Mouse (Mus musculus): ENCODE data around the gene Adam12. TPM values are rescaled to one million over a fixed set of nuclear protein-coding genes. Genes with fewer than 3 reads are reported as not detected.

The Adam12 gene
- 17.7 and 23.2 TPM in 2 replicates for polyA plus RNA-seq (2015; fragmentation: Nextera tagmentation; extraction: Ambion mirVana)

DNA sequence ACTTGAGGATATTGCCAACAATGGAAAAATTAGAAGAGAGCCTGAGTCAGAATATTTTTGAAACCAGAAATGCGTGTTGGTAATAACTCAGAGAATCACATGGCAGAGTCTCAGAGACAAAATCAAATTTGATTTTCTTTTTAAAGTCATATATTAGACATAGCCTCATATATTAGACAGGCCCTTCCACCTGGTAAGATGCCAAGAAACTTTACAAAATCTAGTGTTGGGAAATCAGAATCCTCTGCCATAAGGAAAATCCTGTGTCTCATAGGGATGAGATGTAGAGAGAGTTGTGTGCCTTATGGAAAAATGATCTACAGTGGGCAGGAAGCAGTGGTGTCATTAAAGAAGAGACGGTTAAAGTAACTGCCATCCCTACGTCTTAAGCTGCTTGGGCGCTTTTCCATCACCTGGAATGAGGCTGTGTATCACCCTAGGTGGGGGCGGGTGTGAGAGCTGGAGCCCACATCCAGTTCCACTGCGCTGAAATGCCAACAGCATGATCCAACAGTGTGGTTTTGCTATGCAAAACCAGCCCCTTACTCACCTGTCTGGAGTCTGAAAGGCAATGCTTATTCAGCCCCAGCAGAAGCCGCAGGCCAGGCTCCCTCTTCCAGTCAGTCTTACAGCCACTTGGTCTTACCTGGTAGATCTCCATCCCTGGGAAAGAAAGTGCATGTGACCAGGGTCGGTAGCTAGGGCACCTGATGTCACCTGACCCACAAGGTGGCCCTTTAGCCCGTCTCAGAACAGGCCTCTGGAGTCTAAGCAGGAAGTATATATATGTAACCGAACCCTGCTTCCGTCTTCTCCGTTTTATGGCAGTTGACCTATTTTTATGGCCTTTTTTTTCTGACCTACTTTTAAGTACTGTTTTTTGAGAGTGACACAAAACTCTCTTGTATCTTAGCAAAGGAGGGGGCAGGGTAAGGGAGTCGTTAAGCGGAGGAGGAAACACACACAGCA lies at the start of gene Adam12:
Adam12 (minus strand) TSS at position 769 of the 969 bp plus-strand sequence.
- no peaks in the 10 kb centered on the region for H3K27me3 ChIP-seq
- H3K27ac ChIP-seq = no peak within 1 kb of the TSS
- no peak for ATAC-seq (ENCODE audit: borderline replicate concordance, extremely low read depth, low FRiP score, low TSS enrichment)
- H3K4me3 ChIP-seq = no peak within 1 kb of the TSS
- peaks cover 53% of the 10 kb centered on the region for H3K4me1 ChIP-seq
- WGBS = 67% methylated on average over 14 of the region's 14 CpGs
- H3K36me3 ChIP-seq = no peaks in the 10 kb centered on the region
- no peak within 1 kb of the TSS for H3K4me2 ChIP-seq
- H3K9ac ChIP-seq = no peak within 1 kb of the TSS
- H3K9me3 ChIP-seq = no peaks in the 10 kb centered on the region

DNA sequence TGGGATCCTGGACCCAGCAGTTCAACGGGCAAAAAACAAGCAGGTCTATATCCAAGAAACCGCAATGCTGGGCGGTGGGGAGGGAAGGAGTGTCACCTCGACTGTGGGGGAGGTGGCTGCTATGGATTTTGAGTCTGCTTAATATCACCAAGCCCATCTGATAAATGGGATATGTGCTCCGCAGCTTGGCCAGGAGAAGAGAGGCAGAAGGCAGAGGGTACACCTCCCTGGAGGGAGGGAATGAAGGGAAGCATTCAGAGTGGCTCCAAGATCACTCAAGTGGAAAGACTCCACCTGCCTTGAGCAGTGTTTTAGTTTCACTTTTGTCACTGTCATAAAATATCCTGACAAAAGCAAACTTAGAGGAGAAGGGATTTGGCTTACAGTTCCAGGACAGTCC lies 41.0 kb upstream of the Adam12 start:
- Histone ChIP-seq H3K27ac (no peak overlapping the region), H3K4me2 (no peak overlapping the region), H3K9ac (no peak overlapping the region), H3K27me3 (no peaks in the 10 kb centered on the region), H3K9me3 (no peaks in the 10 kb centered on the region), H3K4me1 (no peaks in the 10 kb centered on the region), H3K4me3 (no peak overlapping the region), H3K36me3 (no peaks in the 10 kb centered on the region)
- ATAC-seq (ENCODE audit: borderline replicate concordance, extremely low read depth, low FRiP score, low TSS enrichment) = no peak
- 85% methylated on average over 5 of the region's 5 CpGs for WGBS

DNA sequence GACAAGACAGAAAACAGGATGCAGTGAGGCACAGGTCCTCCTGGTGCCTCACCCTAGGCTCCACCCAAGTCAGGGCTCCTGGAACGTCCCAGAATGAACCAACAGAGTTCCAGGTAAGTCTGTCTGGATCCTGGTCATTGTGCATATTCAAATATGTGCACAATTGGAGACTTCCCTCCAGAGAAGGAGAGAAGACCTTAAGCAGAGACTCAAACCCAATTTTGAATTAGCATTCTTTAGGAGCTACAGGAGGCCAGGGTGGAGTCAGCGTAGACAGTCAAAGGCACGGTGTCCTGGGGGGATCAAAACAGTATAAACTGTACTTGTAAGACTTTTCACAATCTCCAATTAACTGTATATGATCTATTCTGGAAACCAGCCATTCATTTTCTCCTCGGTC lies 40.5 kb upstream of the Adam12 start:
- Histone ChIP-seq H3K9ac (no peak overlapping the region), H3K4me2 (no peak overlapping the region), H3K36me3 (no peaks in the 10 kb centered on the region), H3K9me3 (no peaks in the 10 kb centered on the region), H3K4me1 (no peaks in the 10 kb centered on the region), H3K27me3 (no peaks in the 10 kb centered on the region), H3K27ac (no peak overlapping the region), H3K4me3 (no peak overlapping the region)
- ATAC-seq (ENCODE audit: borderline replicate concordance, extremely low read depth, low FRiP score, low TSS enrichment) = no peak
- WGBS = 75% methylated on average over 4 of the region's 4 CpGs

DNA sequence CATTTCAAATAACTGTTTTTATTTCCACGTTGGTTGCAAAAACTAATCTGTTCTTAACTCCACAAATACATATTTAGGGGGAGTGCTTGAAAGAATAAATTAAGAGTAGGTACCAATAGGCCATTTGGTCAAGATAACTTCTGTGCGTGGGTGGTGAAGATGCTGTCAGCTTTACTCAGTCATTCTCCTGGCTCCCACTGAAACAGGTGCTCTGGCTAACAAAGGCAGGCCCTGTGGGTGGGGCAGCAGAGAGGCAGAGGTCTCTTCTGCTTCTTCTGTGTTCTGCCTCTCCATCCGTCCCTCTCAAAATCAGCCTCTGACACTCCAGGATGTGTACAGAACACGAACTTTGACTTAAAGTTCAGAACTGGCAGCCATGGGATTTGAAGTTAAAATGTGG lies 33.8 kb upstream of the Adam12 start:
- Histone ChIP-seq H3K4me2 (no peak overlapping the region), H3K4me1 (peaks cover 33% of the 10 kb centered on the region), H3K9ac (no peak overlapping the region), H3K36me3 (no peaks in the 10 kb centered on the region), H3K27me3 (no peaks in the 10 kb centered on the region), H3K27ac (no peak overlapping the region), H3K9me3 (no peaks in the 10 kb centered on the region), H3K4me3 (no peak overlapping the region)
- no peak for ATAC-seq (ENCODE audit: borderline replicate concordance, extremely low read depth, low FRiP score, low TSS enrichment)
- 72% methylated on average over 4 of the region's 4 CpGs for WGBS

DNA sequence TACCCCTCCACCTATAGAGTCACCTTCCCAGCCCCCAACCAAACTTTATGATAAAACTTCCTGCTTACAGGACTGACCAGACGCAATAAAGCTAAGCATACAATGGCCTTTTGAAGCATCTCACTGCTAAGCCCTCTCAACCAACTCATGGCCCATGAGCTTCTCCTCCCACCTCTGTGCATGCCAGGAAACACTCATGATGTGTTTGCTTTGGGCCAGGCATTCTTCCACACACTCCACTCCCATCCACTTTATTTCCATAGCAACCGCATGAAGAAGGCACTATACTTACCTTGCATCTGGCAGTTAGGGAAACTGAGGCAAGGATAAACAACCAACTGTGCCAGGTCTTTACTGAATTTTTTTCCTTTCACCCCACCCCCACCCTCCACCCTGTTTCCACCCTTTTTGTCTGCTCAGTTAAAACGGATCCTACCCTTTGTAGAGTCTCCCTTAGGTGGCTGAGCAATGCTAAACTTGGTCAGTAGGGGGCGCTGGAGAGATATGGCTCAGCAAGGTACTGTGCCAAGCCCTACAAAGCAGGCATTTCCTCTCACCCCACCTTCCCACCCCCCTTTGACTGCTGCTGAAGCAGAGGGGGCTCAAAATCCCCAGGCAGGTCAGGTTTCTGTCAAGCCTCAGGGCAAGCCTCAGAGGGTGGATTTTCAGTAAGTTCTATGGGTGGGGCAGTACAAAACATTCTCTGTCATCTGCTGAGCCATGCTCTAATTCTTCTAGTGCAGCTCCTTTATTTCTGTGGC lies 31.4 kb upstream of the Adam12 start:
- no peak overlapping the region for H3K4me3 ChIP-seq
- WGBS = 34% methylated on average over 4 of the region's 4 CpGs
- no peak overlapping the region for H3K9ac ChIP-seq
- H3K4me1 ChIP-seq = peaks cover 42% of the 10 kb centered on the region
- ATAC-seq (ENCODE audit: borderline replicate concordance, extremely low read depth, low FRiP score, low TSS enrichment) = peak; percentile 84
- peak overlapping the region; percentile 86 for H3K27ac ChIP-seq
- H3K9me3 ChIP-seq = no peaks in the 10 kb centered on the region
- H3K4me2 ChIP-seq = no peak overlapping the region
- H3K36me3 ChIP-seq = no peaks in the 10 kb centered on the region
- H3K27me3 ChIP-seq = no peaks in the 10 kb centered on the region

DNA sequence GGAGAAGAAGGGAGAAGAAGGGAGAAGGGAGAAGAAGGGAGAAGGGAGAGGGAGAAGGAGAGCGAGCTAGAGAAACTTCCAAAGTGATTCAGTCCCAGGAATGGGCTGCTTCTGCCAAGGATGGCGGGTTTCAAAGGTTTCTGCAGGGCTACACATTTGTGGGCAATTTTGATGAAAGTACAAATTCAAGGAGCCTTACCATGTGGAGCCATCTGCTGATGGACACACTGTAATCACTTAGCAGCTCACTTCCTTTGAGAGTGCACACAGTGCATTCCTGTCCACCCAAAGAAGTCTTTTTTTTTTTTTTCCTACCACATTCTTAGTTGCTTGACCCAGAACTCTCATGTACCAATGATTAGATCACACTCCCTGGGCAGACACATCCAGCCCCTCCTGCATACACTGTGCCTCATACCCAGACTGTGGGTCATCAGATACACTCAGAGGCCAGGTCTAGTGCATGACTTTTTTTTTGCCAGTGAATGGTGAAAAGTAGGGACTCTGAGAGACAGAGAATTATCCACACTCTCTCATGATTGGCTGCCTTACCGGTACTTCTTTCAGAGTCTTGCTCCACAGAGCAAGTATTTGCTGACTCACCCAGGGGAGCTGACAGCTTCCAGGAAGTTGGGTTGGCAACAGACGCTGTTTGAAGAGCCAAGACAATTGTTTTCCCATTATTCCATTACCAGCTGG lies 29.2 kb upstream of the Adam12 start:
- peak; percentile 48; the same call in 1 of the 2 replicates for ATAC-seq (ENCODE audit: borderline replicate concordance, extremely low read depth, low FRiP score, low TSS enrichment)
- no peaks in the 10 kb centered on the region for H3K36me3 ChIP-seq

DNA sequence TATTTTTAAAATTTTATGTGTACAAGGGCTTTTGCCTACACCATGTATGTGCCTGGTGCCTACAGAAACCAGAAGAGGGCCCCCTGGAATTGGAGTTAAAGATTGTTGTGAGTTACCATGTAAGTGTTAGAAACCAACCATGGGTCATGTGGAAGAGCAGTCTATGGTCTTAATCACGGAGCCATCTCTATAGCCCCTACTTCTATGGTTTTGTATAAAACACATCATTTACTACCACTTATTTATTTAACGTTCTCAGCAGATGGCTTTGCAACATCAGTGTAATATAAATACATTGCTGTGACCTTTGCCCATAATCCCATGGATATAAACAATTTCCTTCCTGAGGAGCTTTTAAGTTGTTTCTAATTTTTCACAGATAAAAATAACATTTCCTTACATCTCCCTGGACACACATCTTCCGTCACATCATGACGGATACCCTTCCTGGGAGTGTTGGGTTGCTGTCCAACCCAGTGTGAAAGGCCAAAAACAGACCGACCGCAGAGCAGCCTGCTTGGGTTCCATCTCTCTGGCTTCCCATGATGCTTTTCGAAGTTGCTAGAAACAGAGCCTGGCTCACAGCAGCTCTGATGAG lies 18.4 kb upstream of the Adam12 start:
- H3K4me3 ChIP-seq = no peak overlapping the region
- H3K36me3 ChIP-seq = no peaks in the 10 kb centered on the region
- H3K9me3 ChIP-seq = no peaks in the 10 kb centered on the region
- H3K27ac ChIP-seq = peak overlapping the region; percentile 76
- H3K27me3 ChIP-seq = no peaks in the 10 kb centered on the region
- H3K4me1 ChIP-seq = peaks cover 17% of the 10 kb centered on the region
- ATAC-seq (ENCODE audit: borderline replicate concordance, extremely low read depth, low FRiP score, low TSS enrichment) = peak; percentile 94
- H3K4me2 ChIP-seq = no peak overlapping the region
- no peak overlapping the region for H3K9ac ChIP-seq
- 42% methylated on average over 7 of the region's 7 CpGs for WGBS

More for the DNA sequence above, 29.2 kb upstream of the Adam12 start:
- H3K9ac ChIP-seq = no peak overlapping the region
- no peaks in the 10 kb centered on the region for H3K27me3 ChIP-seq
- no peak overlapping the region for H3K4me3 ChIP-seq
- no peaks in the 10 kb centered on the region for H3K9me3 ChIP-seq
- H3K4me1 ChIP-seq = peaks cover 42% of the 10 kb centered on the region
- WGBS = 36% methylated on average over 4 of the region's 4 CpGs
- H3K27ac ChIP-seq = peak overlapping the region; percentile 86
- no peak overlapping the region for H3K4me2 ChIP-seq

DNA sequence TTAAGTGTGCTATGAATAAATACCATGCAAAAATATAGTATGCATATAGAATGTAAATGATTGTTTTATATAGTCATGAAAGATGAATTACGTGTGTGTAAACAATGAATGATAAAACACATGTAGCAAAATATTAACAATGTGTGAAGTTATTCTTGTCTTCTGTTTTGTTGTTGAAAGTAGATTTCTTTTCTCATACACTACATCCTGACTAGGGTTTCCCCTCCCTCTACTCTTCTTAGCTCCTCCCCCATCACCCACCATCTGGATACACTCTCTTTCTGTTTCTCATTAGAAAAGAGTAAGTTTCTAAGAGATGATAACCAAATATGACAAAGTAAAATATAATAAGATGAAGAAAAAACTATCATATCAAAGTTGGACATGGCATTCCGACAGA lies 16.1 kb upstream of the Adam12 start:
- ATAC-seq (ENCODE audit: borderline replicate concordance, extremely low read depth, low FRiP score, low TSS enrichment) = 0 out of 2 replicates have a peak, but pooled peaks have one; percentile 70
- H3K4me2 ChIP-seq = no peak overlapping the region
- H3K27me3 ChIP-seq = no peaks in the 10 kb centered on the region
- peaks cover 17% of the 10 kb centered on the region for H3K4me1 ChIP-seq
- no peaks in the 10 kb centered on the region for H3K9me3 ChIP-seq
- H3K27ac ChIP-seq = no peak overlapping the region
- H3K9ac ChIP-seq = no peak overlapping the region
- 62% methylated on average over 2 of the region's 2 CpGs for WGBS
- H3K4me3 ChIP-seq = no peak overlapping the region
- H3K36me3 ChIP-seq = no peaks in the 10 kb centered on the region

DNA sequence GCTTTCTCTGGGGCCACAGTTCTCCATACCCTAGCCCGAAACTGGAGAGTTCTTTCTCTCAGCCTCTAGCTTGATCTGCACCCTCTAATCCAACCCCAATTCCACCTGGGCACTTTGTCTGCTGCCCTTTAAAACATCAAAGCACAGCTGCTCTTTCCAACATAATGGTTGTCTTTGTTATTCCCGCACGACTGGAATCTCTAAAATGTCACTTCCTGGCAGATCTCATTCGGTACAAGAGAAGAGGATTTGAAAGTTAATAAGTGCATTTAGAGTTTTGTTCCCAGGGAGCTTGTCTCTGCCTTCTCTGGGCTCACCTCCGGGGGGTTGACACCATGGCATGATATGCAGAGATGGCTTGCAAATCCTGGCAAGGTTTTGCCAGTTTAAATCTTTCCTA lies 14.7 kb upstream of the Adam12 start:
- WGBS = 34% methylated on average over 5 of the region's 5 CpGs
- H3K27me3 ChIP-seq = no peaks in the 10 kb centered on the region
- peaks cover 22% of the 10 kb centered on the region for H3K4me1 ChIP-seq
- no peak overlapping the region for H3K4me3 ChIP-seq
- ATAC-seq (ENCODE audit: borderline replicate concordance, extremely low read depth, low FRiP score, low TSS enrichment) = no peak
- no peaks in the 10 kb centered on the region for H3K36me3 ChIP-seq
- no peak overlapping the region for H3K27ac ChIP-seq
- H3K9me3 ChIP-seq = no peaks in the 10 kb centered on the region
- H3K4me2 ChIP-seq = no peak overlapping the region
- H3K9ac ChIP-seq = no peak overlapping the region

DNA sequence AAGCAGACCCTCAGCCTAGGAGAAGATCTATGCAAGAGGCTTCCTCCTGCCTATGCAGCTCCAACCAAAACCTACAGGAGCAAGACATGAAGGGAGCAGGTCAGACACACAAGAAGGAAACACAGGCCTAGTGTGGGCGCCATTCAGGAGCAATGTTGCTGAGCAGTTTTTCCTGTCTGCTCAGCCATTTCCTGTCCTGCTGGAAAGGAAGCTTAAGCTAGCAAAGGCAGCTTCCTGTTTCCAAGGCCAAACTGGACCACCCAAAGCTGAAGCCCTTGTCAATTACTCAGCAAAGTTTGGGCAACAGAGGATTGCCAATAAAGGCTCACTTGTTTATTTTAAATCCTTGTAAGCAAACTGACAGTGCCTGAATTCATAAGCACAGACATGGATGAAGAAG lies 10.8 kb upstream of the Adam12 start:
- H3K27ac ChIP-seq = no peak overlapping the region
- no peaks in the 10 kb centered on the region for H3K9me3 ChIP-seq
- WGBS = 84% methylated on average over 1 of the region's 1 CpGs
- no peak for ATAC-seq (ENCODE audit: borderline replicate concordance, extremely low read depth, low FRiP score, low TSS enrichment)
- H3K4me2 ChIP-seq = no peak overlapping the region
- H3K27me3 ChIP-seq = no peaks in the 10 kb centered on the region
- H3K4me3 ChIP-seq = no peak overlapping the region
- H3K9ac ChIP-seq = no peak overlapping the region
- peaks cover 17% of the 10 kb centered on the region; the same call in 1 of the 2 replicates for H3K4me1 ChIP-seq
- H3K36me3 ChIP-seq = no peaks in the 10 kb centered on the region

DNA sequence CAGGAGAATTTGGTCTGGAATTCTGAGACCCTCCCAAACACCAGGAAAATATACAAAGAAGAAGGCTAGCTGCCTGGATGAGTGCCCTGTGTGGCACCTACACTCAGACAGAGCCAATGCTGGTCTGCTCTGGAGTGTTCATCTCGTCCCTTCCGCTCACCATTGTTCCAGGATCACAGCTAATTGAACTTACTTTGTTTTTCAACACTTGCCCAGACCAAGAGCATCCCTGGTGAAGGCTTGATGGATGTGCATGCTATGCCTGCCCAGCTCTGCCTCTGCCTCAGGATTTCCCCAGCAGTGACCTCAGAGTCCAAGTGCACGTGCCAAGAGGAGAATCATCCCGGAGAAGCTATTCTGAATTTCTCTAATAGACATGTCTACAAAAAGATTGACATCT lies 9.3 kb upstream of the Adam12 start:
- H3K27ac ChIP-seq = peak overlapping the region; percentile 27; the same call in 1 of the 2 replicates
- no peaks in the 10 kb centered on the region for H3K9me3 ChIP-seq
- H3K4me2 ChIP-seq = no peak overlapping the region
- H3K9ac ChIP-seq = no peak overlapping the region
- no peak overlapping the region for H3K4me3 ChIP-seq
- H3K27me3 ChIP-seq = no peaks in the 10 kb centered on the region
- no peaks in the 10 kb centered on the region for H3K36me3 ChIP-seq
- H3K4me1 ChIP-seq = 0 out of 2 replicates have a peak, but pooled peaks cover 10% of the 10 kb centered on the region
- ATAC-seq (ENCODE audit: borderline replicate concordance, extremely low read depth, low FRiP score, low TSS enrichment) = peak; percentile 49
- WGBS = 53% methylated on average over 4 of the region's 4 CpGs

Measured in lung, embryonic 15.5 days (tissue).